Mouse (Mus musculus) intestine, embryonic 15.5 days (tissue): ENCODE measurements at regions not wholly inside any gene's neighbourhood (a gene's known extent, or its start where the extent isn't known, plus 50 kb on each side); places are given as distances from the start of the nearest gene placed in this dataset.

Source experiments
- ATAC-seq: fragments of 200-750 bp; cut with Nextera tagmentation; 2 replicates; pipeline ENCODE4 v1.8.0; 2017; ENCODE audit warnings: moderate TSS enrichment, moderate library complexity
- H3K27ac ChIP-seq: fragments of 300-500 bp; sonication (generic); 2 replicates; pipeline ENCODE4 v1.5.1; 2015; ENCODE audit warnings: mild to moderate bottlenecking, inconsistent platforms
- H3K27me3 ChIP-seq: fragments of 300-500 bp; sonication (generic); replicated peaks from 2 replicates; pipeline ENCODE4 v1.6.1; 2015; ENCODE audit warnings: inconsistent platforms
- H3K36me3 ChIP-seq: fragments of 300-500 bp; sonication (generic); 2 replicates; pipeline ENCODE4 v1.6.1; 2015; ENCODE audit warnings: inconsistent platforms
- H3K4me1 ChIP-seq: fragments of 300-500 bp; sonication (generic); replicated peaks from 2 replicates; pipeline ENCODE4 v1.6.1; 2015; ENCODE audit warnings: inconsistent platforms
- H3K4me2 ChIP-seq: fragments of 300-500 bp; sonication (generic); replicated peaks from 2 replicates; pipeline ENCODE4 v1.6.1; 2015; ENCODE audit warnings: mild to moderate bottlenecking, inconsistent platforms
- H3K4me3 ChIP-seq: fragments of 300-500 bp; sonication (generic); replicated peaks from 2 replicates; pipeline ENCODE4 v1.5.1; 2015; ENCODE audit warnings: inconsistent platforms
- H3K9ac ChIP-seq: fragments of 300-500 bp; sonication (generic); 2 replicates; pipeline ENCODE4 v1.6.1; 2015; ENCODE audit warnings: inconsistent platforms
- H3K9me3 ChIP-seq: fragments of 300-500 bp; sonication (generic); 2 replicates; pipeline ENCODE4 v1.6.1; 2016; ENCODE audit warnings: inconsistent platforms
- WGBS: fragments of 180-500 bp; shearing (Covaris S2); methylation state at CpG from one replicate; pipeline ENCODE4 v1.1.7; 2015; 5-methylcytosine and 5-hydroxymethylcytosine counted together

GRCm38 (mm10) chr1:183808168-183808567, 204.9 kb upstream of the Dusp10 start:
- H3K4me3 ChIP-seq: no peak overlapping the region
- 42% methylated on average over 2 of the region's 2 CpGs for WGBS
- H3K27ac ChIP-seq: no peak overlapping the region
- H3K36me3 ChIP-seq: no peaks in the 10 kb centered on the region
- no peak for ATAC-seq
- H3K4me2 ChIP-seq: no peak overlapping the region
- no peaks in the 10 kb centered on the region for H3K4me1 ChIP-seq
- no peaks in the 10 kb centered on the region for H3K27me3 ChIP-seq
- no peaks in the 10 kb centered on the region for H3K9me3 ChIP-seq
- no peak overlapping the region for H3K9ac ChIP-seq

- H3K4me2 ChIP-seq: no peak overlapping the region
- no peak overlapping the region for H3K9ac ChIP-seq
- no peaks in the 10 kb centered on the region for H3K9me3 ChIP-seq
- H3K27me3 ChIP-seq: no peaks in the 10 kb centered on the region
- no peaks in the 10 kb centered on the region for H3K4me1 ChIP-seq
- no peak overlapping the region for H3K27ac ChIP-seq
- no peaks in the 10 kb centered on the region for H3K36me3 ChIP-seq
- H3K4me3 ChIP-seq: no peak overlapping the region
- ATAC-seq: no peak
- WGBS: 48% methylated on average over 5 of the region's 5 CpGs
These were observed 192.5 kb upstream of the Dusp10 start for GRCm38 (mm10) chr1:183820555-183820954.

- H3K27me3 ChIP-seq: no peaks in the 10 kb centered on the region
- WGBS: 22% methylated on average over 4 of the region's 4 CpGs
- no peak overlapping the region for H3K27ac ChIP-seq
- H3K9me3 ChIP-seq: no peaks in the 10 kb centered on the region
- no peak overlapping the region for H3K4me3 ChIP-seq
- H3K4me1 ChIP-seq: no peaks in the 10 kb centered on the region
- no peaks in the 10 kb centered on the region for H3K36me3 ChIP-seq
- H3K9ac ChIP-seq: no peak overlapping the region
- no peak overlapping the region for H3K4me2 ChIP-seq
- ATAC-seq: no peak
These were observed 186.8 kb upstream of the Dusp10 start for GRCm38 (mm10) chr1:183826300-183826699.

- Histone ChIP-seq H3K27ac (no peak overlapping the region), H3K4me1 (no peaks in the 10 kb centered on the region), H3K4me2 (no peak overlapping the region), H3K27me3 (no peaks in the 10 kb centered on the region), H3K9me3 (no peaks in the 10 kb centered on the region), H3K4me3 (no peak overlapping the region), H3K9ac (no peak overlapping the region), H3K36me3 (no peaks in the 10 kb centered on the region)
- ATAC-seq: no peak
- WGBS: 73% methylated on average over 4 of the region's 4 CpGs
These were observed 168.0 kb upstream of the Dusp10 start for GRCm38 (mm10) chr1:183845135-183845534.

GRCm38 (mm10) chr1:183853956-183854613, 159.0 kb upstream of the Dusp10 start:
- Histone ChIP-seq H3K4me2 (no peak overlapping the region), H3K9ac (no peak overlapping the region), H3K9me3 (no peaks in the 10 kb centered on the region), H3K27me3 (no peaks in the 10 kb centered on the region), H3K36me3 (no peaks in the 10 kb centered on the region), H3K4me3 (no peak overlapping the region), H3K4me1 (no peaks in the 10 kb centered on the region), H3K27ac (no peak overlapping the region)
- no peak for ATAC-seq
- WGBS: 77% methylated on average over 3 of the region's 3 CpGs

GRCm38 (mm10) chr1:183865111-183865510, 148.0 kb upstream of the Dusp10 start:
- ATAC-seq: no peak
- Histone ChIP-seq H3K27ac (no peak overlapping the region), H3K27me3 (no peaks in the 10 kb centered on the region), H3K9ac (no peak overlapping the region), H3K4me2 (no peak overlapping the region), H3K36me3 (no peaks in the 10 kb centered on the region), H3K9me3 (no peaks in the 10 kb centered on the region), H3K4me3 (no peak overlapping the region), H3K4me1 (no peaks in the 10 kb centered on the region)
- 70% methylated on average over 4 of the region's 4 CpGs for WGBS

- ATAC-seq: no peak
- Histone ChIP-seq H3K36me3 (no peaks in the 10 kb centered on the region), H3K9ac (no peak overlapping the region), H3K9me3 (no peaks in the 10 kb centered on the region), H3K4me1 (no peaks in the 10 kb centered on the region), H3K27me3 (no peaks in the 10 kb centered on the region), H3K4me2 (no peak overlapping the region), H3K27ac (no peak overlapping the region), H3K4me3 (no peak overlapping the region)
- 70% methylated on average over 3 of the region's 3 CpGs for WGBS
These were observed 147.5 kb upstream of the Dusp10 start for GRCm38 (mm10) chr1:183865586-183865985.

- ATAC-seq: no peak
- no peaks in the 10 kb centered on the region for H3K27me3 ChIP-seq
These were observed 144.1 kb upstream of the Dusp10 start for GRCm38 (mm10) chr1:183868965-183869364.

GRCm38 (mm10) chr1:183895936-183896335, 117.2 kb upstream of the Dusp10 start:
- no peak overlapping the region for H3K4me3 ChIP-seq
- no peak for ATAC-seq
- H3K4me1 ChIP-seq: no peaks in the 10 kb centered on the region
- no peaks in the 10 kb centered on the region for H3K27me3 ChIP-seq
- no peak overlapping the region for H3K27ac ChIP-seq
- 77% methylated on average over 3 of the region's 3 CpGs for WGBS
- H3K9me3 ChIP-seq: no peaks in the 10 kb centered on the region
- H3K9ac ChIP-seq: no peak overlapping the region
- H3K36me3 ChIP-seq: no peaks in the 10 kb centered on the region
- no peak overlapping the region for H3K4me2 ChIP-seq

More at GRCm38 (mm10) chr1:183868965-183869364, 144.1 kb upstream of the Dusp10 start:
- no peaks in the 10 kb centered on the region for H3K4me1 ChIP-seq
- no peak overlapping the region for H3K4me2 ChIP-seq
- H3K9me3 ChIP-seq: no peaks in the 10 kb centered on the region
- H3K9ac ChIP-seq: no peak overlapping the region
- no peak overlapping the region for H3K4me3 ChIP-seq
- H3K27ac ChIP-seq: no peak overlapping the region
- 91% methylated on average over 5 of the region's 5 CpGs for WGBS
- H3K36me3 ChIP-seq: no peaks in the 10 kb centered on the region

GRCm38 (mm10) chr1:183898091-183898490, 115.0 kb upstream of the Dusp10 start:
- no peaks in the 10 kb centered on the region for H3K27me3 ChIP-seq
- H3K9ac ChIP-seq: no peak overlapping the region
- no peak overlapping the region for H3K27ac ChIP-seq
- H3K4me1 ChIP-seq: no peaks in the 10 kb centered on the region
- no peaks in the 10 kb centered on the region for H3K36me3 ChIP-seq
- no peak for ATAC-seq
- H3K4me2 ChIP-seq: no peak overlapping the region
- WGBS: 82% methylated on average over 3 of the region's 3 CpGs
- no peak overlapping the region for H3K4me3 ChIP-seq
- H3K9me3 ChIP-seq: no peaks in the 10 kb centered on the region

- Histone ChIP-seq H3K9me3 (no peaks in the 10 kb centered on the region), H3K4me3 (no peak overlapping the region), H3K27ac (no peak overlapping the region), H3K4me1 (no peaks in the 10 kb centered on the region), H3K4me2 (no peak overlapping the region), H3K36me3 (no peaks in the 10 kb centered on the region), H3K9ac (no peak overlapping the region), H3K27me3 (no peaks in the 10 kb centered on the region)
- WGBS: 87% methylated on average over 7 of the region's 7 CpGs
- ATAC-seq: no peak
These were observed 108.5 kb upstream of the Dusp10 start for GRCm38 (mm10) chr1:183904564-183904963.

GRCm38 (mm10) chr1:183905345-183906142, 107.6 kb upstream of the Dusp10 start:
- H3K27me3 ChIP-seq: no peaks in the 10 kb centered on the region
- no peak overlapping the region for H3K4me2 ChIP-seq
- no peaks in the 10 kb centered on the region for H3K9me3 ChIP-seq
- ATAC-seq: no peak
- WGBS: 75% methylated on average over 11 of the region's 11 CpGs
- no peak overlapping the region for H3K27ac ChIP-seq
- no peak overlapping the region for H3K9ac ChIP-seq
- H3K4me3 ChIP-seq: no peak overlapping the region
- no peaks in the 10 kb centered on the region for H3K4me1 ChIP-seq
- no peaks in the 10 kb centered on the region for H3K36me3 ChIP-seq

- Histone ChIP-seq H3K4me2 (no peak overlapping the region), H3K27me3 (no peaks in the 10 kb centered on the region), H3K9ac (no peak overlapping the region), H3K36me3 (no peaks in the 10 kb centered on the region), H3K4me1 (no peaks in the 10 kb centered on the region), H3K4me3 (no peak overlapping the region), H3K9me3 (no peaks in the 10 kb centered on the region), H3K27ac (no peak overlapping the region)
- WGBS: 76% methylated on average over 3 of the region's 3 CpGs
- ATAC-seq: no peak
These were observed 95.4 kb upstream of the Dusp10 start for GRCm38 (mm10) chr1:183917656-183918055.
